Mouse (Mus musculus) right cerebral cortex, postnatal 10 days (tissue): ENCODE data around the gene Gm47969.
A peak's percentile ranks its signal among the peaks of the same experiment; 100 is the strongest.
"Not testable (repeated sequence)": the region's sequence is repeated elsewhere in the genome, so short reads cannot be mapped to it uniquely, and the experiment has no call there.

Experiments used
- DNase-seq, 2 experiments: peaks; one replicate each; pipeline ENCODE4 v3.0.0; 2021; ENCODE audit warnings: low spot score in 2 of 2

The Gm47969 gene

DNA sequence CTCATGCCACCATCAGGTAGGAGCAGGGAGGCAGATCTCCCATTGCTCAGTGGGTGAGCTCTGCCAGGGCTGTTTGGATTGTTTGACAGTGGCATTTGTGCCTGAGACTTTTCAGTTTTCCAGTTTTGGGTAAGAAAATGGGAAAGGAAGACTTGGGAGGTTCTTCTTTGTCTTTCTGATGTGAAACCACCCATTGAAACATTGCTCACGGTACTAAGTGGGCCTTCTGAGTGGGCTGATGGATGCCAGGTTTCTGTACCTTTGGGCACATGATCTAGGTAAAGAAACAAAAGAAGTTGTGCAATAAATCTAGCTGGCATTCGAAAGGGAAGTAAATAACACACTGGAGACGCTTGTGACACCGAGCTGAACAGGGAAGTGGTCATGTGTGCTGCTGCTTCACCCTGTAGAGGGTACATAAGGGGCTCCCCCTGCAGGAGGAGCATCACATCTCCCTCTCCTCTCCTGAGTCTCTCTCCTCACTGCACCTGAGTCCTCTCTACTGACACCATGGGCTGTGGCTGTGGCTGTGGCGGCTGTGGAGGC lies at the start of gene Gm47969:
Gm47969 (plus strand) TSS at position 51 of the 546 bp plus-strand sequence.
- DNase-seq: no peak

DNA sequence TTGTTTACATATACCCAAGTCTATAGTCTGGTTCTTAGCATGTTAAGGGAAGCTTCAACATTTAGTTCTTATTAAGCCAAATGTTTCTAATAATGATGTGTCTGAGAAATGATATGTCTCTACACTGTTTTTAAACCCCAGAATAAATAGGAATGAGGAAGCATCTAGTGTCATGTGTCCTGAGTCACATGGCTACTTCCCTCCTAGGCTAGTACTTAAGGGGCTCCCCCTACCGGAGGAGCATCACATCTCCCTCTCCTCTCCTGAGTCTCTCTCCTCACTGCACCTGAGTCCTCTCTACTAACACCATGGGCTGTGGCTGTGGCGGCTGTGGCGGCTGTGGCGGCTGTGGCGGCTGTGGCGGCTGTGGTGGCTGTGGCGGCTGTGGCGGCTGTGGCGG lies 44.4 kb upstream of the Gm47969 start, which contains the start of gene Gm47959:
Gm47959 (plus strand) TSS at position 243 of the 400 bp plus-strand sequence.
- DNase-seq: not testable (repeated sequence)

DNA sequence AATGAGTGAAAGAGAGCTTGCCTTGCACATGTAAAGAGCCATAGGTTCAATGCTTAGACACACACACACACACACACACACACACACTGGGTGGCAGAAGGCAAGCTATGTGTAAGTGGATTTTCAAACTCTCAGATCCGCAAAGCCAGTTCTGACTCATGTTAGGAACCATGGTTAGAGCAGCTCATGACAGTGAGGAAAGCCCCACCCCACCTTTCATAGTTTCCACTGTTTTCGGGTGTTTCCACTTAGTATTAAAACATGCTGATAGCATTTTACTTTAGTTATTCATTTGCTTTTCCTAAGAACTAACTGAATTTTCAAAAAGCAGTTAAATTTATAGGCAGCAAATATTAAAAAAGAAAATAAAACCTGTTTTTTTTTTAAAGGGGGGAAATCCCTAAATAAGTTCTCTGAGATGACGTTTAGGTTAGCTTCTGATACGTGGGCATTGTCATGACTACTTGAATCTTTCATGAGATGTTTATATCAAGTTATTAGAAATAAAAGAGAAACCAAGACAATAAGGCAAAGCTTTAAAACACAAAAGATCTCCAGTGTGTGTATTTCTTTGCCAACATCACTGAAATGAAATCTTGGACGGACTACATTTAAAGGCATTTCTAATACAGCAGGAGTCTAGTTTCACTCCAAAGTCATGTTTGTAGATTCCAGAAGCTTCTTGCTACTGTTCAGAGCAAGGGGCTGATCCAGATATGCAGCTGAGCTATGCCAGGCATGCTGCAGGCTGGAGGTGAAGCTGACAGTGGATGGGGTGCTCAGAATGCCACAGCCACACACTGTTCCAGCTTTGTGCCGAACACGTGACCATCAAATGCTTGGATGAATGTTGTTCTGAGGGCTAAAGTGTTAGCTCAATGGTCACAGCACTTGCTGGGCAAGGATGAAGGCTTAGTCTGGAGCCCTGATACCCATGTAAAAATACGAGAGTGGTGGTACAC lies 38.2 kb upstream of the Gm47969 start:
- no peak for DNase-seq

DNA sequence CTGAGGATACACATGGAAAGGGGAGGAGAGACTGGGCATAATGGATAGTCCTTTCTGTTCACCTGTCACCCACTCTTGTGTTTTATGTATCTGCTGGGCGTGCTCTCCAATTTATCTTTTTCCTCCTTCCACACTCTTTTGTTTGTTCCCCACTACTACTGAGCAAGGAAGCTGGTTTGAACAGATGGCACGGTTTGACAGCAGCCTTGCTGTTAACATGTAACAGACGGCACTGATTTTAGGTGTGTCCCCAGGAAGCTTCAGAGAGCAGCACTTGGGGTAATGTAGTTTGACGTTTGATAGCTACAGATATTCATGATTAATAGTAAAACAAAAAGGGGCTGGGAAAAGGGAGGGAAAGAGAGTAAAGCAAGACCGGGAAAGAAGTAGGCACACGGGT lies 37.3 kb upstream of the Gm47969 start:
- DNase-seq: no peak

DNA sequence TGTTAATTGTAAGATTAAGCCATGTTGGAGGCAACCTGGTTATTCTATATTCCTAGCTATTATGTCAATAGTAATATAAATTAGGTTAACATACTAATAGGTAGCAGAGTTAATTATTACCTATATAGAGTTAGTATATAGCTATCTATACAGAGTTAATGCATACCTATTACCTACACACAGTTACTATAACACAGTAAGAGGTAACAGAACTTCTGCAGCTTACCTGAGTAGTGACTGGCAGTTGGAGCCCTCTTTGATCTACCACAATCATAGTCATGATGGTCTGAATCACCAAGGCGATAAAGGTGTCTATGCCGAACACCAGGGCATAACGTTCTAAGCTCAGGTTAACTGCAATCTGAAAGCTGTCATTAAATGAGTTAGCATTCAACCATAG lies 30.3 kb upstream of the Gm47969 start:
- no peak for DNase-seq

DNA sequence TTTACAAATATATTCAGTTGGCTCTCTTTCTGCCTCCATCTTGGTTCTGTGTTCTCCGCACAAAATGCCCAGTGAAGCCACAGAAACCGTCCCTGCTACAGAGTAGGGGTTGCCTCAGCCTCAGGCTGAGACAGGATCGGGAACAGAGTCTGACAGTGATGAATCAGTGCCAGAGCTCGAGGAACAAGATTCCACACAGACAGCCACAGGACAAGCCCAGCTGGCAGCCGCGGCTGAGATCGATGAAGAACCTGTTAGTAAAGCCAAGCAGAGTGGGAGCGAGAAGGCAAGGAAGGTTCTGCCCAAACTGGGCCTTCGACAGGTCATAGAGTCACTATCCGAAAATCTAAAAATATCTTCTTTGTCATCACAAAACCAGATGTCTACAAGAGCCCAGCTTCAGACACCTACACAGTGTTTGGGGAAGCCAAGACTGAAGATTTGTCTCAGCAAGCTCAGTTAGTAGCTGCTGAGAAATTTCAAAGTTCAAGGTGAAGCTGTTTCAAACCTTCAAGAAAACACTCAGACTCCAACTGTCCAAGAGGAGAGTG lies 29.3 kb upstream of the Gm47969 start:
- no peak for DNase-seq

DNA sequence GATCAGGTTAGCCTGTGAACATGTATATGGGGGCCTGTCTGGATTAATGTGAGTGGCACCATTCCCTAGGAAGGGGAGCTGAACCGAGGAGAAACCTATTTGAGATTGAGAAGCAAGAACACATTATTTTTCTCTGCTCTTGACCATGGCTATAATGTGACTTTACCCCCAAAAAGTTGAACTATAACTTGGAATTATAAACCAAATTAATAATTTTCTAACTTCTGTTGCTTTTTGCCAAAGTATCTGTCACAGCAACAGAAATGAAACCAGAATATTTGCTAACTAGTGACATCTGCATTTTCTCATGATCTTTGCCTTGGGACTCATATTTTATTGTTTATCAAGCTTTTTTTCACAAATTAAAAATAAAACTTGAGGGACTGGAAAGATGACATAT lies 28.2 kb upstream of the Gm47969 start:
- DNase-seq: no peak

DNA sequence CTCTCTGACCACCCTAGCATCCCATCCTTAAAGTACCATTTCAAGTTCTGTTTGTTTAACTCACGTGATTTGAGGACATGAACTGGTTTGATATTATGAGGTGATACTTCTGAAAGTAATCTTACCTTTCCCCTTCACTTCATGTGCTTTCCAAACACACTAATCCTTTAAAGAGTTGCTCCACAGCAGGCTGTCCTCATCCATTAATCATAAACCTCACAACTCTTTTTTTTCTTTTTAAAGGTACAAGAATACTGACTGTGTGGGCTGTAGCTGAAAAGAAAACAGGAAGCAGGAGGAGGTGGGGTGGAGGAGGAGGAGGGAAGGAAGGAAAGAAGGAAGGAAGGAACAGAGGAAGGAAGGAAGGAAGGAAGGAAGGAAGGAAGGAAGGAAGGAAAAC lies 12.8 kb upstream of the Gm47969 start:
- DNase-seq: no peak

DNA sequence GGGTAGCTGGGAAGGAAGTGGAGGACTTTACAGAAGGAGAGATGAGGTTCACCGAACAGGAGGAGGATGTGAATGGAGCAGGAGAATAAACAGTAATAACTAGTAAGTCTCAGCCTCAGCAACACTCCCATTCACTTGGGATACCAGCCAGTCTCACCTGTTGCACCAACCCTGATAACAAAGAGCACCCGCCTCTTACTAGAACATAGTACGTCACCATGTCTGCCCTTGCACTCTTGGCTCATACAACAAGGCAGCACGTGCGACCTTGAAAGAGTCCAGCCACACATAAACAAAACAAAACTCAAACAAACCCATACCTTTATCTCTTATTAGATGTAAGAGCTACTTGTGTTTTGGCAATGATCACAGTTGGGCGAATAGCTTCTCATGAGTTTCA lies 12.2 kb upstream of the Gm47969 start:
- DNase-seq: no peak

DNA sequence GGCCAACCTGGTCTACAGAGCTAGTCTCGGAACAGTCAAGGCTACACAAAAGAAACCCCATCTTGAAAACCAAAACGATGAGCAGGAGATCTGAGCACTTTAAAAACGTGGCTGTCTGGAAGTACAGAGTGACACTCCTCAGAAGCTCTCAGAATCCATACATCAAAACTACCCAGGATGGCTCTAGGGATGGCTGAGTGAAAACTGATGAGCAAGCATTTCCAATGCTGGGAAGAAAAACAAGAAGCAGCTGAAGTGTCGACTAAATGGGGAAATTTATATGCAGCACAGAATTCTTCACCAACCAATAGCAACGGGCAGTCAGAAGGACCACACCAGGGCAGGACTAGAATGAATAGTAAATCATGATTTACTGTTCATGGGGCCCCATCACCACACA lies 10.2 kb upstream of the Gm47969 start:
- DNase-seq: no peak

DNA sequence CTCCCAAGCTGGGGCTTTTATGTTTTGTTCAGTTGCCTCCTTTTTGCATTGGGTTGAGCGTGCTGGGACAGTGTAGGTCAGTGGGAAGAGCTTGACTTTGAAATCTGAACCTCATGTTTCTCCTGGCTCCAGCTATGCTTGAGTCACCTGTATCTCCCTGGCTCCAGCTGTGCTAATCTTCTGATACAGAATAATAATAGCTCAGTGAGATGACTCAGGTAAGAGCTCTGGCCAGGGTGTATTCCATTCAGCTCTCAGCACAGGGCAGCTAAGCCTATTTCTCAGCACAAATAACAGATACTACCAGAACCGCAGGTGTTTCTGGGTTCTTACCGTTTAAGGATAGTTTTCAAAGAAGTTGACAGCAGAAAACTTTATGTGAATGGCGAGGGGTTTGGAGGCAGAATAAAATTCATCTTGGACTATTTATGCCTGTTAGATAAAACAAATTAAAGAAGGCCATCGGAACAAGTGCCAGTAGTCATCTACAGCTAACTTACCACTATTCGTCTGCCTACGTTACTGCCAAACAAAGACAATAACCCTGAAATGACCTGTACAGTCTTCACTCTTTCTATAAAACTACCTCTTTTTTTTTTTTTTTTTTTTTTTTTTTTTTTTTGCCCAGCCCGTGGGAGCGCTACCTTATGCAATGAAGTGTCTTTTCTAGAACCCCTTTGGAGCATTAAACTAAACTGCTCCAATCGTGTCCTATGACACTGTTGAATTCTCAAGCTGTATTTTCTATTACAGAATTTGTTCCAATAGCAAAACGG lies 7.7 kb upstream of the Gm47969 start:
- no peak for DNase-seq

DNA sequence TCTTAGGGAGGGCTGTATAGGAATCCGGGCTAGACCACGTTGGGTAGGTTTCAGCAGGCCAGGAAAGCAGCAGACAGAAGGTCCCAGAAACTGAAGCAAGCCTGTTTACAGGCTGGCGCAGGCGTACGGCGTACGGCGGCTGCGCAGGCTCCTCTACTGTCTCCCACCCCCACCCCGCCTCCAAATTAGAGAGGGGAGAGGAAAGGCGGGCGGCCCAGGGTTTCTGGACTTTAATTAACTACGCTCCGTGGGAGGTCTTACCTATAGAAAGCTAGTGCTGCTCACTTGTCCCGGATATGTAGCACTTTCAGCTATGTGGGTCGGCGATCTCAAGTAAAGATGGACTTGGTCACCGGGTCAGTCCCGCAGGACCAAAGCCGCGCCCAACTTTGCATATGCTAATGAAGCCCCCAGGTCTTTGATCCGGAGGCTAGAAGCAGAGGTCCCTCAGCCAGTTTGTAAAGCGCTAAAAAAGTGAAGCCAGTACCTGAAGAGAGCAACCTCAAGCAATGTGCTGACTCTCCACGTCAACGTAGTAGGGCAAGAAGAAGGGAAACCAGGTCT lies 6.5 kb upstream of the Gm47969 start, which contains the start of gene Slc19a3:
Slc19a3 (minus strand) TSS at position 340 of the 564 bp plus-strand sequence.
- peak; percentile 46 to 55 for DNase-seq

DNA sequence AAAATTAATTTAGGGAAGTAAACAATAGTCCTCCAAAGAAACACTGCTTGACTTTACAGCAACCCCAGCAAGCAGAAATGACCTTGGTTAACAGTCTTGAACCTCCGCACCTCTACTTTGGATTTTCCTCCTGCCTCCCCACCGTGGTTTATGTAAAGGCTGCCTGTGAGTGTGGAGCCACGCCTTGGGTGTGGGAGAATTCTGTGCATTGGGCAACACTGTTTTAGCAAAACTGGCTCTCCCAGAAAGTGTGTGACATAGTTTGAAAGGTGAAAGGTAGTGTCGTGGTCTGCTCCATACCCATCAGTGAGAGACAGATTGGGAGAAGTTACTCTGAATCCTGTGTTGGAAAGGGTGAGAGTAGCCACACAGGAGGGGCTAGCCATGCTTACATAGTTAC lies 5.7 kb upstream of the Gm47969 start:
- no peak for DNase-seq

DNA sequence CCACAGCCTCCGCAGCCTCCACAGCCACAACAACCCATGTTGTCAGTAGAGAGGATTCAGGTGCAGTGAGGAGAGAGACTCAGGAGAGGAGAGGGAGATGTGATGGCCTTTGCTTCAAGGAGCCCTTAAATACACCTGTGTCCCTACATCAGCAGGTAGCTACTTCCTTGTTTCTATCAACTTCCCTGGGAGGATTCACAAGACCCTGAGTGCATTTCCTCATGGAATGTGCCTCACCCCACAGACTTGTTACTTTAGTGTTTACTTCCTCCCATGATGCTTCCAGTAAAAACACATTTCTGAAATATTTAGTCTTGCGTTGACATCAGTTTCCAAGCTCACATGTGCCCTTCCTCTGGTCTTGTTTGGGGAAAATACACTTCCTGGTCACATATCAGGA lies 2.4 kb upstream of the Gm47969 start, which contains the start of gene Krtap28-10:
Krtap28-10 (minus strand) TSS at position 101 of the 400 bp plus-strand sequence.
- DNase-seq: no peak

DNA sequence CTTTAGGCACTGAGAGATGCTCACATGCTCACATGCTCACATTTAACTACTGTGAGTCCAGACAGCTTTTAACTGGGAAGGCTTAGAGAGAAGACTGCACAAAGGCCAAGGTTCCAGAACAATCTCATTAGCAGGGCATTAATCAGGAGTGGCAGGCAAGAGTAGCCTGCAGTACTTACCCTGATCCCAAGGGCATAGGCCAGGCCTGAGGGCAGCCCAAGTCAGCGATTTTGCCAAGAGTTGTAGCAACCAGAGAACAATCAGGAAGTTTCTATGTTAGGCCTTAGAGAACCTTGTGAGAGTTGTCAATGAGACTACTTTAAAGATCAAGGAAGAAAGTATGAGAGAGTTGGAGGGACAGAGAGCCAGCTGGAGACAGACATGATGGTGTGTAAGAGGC lies 13.7 kb downstream of the Gm47969 start:
- no peak for DNase-seq

DNA sequence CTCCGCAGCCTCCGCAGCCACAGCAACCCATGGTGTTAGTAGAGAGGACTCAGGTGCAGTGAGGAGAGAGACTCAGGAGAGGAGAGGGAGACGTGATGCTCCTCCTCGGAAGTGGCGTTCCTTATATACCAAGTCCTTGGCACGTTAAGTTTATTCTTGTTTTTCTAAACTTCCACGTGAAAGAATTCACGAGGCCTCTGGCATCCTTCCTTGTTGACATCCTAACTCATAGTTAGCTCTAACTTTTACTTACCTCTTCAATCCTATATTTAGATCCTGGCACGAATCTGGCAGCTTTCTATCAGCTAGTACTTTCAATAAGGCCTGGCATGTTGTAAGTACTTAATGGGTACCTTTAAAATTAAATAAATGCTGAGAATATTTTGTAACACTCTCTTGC lies 14.5 kb downstream of the Gm47969 start, which contains the start of gene A030005K14Rik:
A030005K14Rik (minus strand) TSS at position 101 of the 400 bp plus-strand sequence.
- DNase-seq: no peak

DNA sequence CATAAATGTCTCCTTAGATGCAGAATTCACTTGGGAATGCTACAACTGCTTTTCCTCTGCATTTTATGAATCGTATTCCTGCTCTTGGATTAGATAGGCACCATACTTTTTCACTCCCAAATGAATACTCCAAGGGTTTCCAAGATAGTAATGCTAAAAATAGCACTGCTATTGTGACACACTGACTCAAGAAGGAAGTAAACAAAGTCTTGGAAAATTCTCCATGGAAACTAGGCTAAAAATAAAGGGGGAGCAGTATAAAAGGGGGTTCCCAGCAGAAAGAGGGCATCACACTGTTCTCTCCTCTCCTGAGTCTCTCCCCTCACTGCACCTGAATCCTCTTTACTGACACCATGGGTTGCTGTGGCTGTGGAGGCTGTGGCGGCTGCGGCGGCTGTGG lies 15.9 kb downstream of the Gm47969 start, which contains the start of gene Krtap28-13:
Krtap28-13 (plus strand) TSS at position 288 of the 400 bp plus-strand sequence.
- no peak for DNase-seq

DNA sequence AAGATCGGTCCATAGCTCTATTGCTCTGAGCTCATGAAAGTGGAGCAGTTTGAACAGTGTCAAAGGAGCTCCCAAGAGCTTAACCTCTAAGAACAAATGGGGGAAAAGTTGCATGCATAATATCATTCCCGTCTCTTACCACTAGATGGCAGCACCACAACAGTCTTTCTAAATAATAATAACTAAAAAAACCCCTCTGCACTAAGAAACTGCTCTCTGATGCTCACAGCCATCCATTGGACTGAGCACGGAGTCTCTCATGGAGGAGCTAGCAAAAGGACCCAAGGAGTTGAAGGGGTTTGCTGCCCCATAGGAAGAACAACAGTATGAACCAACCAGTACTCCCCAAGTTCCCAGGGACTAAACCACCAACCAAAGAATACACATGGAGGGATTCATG lies 20.1 kb downstream of the Gm47969 start:
- no peak for DNase-seq

DNA sequence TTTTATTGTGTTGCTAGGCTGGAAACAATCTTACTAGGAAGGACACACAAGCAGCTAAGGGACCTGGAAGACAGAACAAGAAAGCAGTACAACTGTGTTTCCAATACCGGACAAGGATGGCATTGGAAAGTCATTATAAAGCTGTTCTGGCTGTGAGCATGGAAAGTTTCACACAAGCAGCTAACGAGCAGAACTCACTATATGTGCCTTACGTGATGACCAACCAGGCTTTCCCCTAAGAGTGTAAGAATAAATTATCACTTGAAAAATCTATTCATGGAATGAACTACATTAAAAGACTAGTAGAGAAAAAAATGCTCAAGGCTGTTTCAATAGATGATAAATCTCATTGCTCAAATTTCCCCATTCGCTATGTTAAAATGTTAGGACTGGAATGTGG lies 21.8 kb downstream of the Gm47969 start:
- DNase-seq: no peak

DNA sequence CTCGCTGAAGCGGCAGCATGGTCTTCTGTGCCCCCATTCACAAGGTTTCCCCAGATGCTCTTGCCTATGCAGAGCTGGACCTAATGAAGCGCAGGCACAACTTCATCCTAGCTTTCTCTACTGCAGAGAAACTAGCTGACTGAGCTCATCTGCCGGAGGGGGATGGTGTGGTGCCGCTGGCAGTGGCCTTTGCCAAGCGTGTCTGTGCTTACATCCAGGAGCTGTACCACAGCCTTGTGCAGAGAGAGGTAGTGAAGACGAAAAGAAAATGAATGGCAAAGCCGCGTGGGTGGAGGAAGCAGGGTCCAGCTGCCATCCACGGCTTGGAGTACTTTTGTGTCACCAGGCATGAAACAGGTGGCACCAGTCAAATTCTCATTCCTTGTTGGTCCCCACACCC lies 22.5 kb downstream of the Gm47969 start:
- peak; percentile 26 to 42 for DNase-seq

DNA sequence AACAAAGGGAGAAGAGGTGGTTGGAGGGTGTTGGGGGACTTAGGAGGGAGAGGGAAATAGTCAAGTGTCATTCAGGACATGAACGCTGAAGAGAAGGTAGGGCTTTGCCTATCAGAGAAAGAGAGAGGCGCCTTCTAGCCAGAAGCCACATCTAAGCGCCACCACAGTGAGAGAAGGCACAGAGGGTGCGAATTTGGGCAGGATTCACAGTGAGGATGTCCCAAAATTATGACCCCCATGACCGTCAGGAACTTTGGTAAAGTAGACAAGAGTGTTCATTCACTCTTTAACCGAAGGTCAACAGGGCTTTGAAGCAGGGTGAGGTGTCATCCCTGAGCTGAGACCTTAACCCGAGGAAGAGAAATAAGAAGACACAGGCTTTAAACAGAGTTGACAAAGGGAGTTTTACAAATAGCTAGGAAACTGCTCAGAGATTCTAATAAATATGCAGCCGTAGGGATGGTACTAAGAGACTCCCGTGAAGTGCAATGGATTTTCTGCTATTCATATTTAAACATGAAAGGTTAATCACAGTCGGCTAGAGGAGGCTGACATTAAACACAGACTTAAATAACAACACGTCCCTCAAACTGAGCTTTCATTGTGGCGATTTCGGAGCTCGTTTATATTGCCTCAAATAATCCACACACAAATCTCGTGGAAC lies 30.9 kb downstream of the Gm47969 start:
- DNase-seq: no peak
